ENCODE assay signal across 8 mouse cellular contexts in the genomic region with DNA sequence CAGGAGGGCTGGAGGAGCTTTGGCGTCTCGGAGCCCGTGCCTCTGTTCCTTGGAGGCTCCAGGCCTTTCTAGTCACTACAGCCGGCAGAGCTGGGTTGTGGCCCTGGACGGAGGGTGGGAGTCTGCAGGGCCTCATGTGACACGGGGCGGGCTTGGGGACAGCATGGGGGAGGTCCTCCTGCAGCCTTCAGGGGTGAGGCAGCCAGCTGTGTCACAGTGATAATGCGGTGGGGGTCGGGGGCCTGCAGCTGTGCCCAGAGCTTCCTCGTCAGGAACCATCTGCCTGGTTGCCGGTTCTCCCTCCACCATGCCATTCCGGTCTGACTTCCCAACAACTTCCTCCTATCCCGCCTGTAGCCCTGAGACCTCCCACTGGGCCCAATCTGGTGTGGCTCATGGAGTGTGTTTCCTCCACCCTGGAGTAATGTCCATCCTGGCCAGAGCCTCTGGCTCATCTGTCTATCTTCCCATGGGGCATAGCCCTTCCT. TPM values are rescaled to one million over a fixed set of nuclear protein-coding genes. Genes with fewer than 3 reads are reported as not detected.
DNase-seq lines count a peak whose midpoint lies in the region; ATAC-seq and TF ChIP-seq lines count a peak whose summit lies in the region.

A gene (minus strand): TSS at position 105 of the 488 bp plus-strand sequence.

- no peaks in the 10 kb centered on the region for H3K27me3 ChIP-seq in neural tube, embryonic 12.5 days (replicated peaks)
- H3K27me3 ChIP-seq in hindbrain, embryonic 13.5 days = 0 out of 2 replicates have a peak, but pooled peaks cover 3% of the 10 kb centered on the region
- H3K27me3 ChIP-seq in limb, embryonic 10.5 days (ENCODE audit: low read depth, poor library complexity, severe bottlenecking) = peaks cover 32% of the 10 kb centered on the region
- peaks cover 71% of the 10 kb centered on the region for H3K27me3 ChIP-seq in myocyte (ENCODE audit: control insufficient read depth, insufficient read depth, insufficient read length)

- H3K4me2 ChIP-seq in neural tube, embryonic 12.5 days (replicated peaks) = 0 out of 2 replicates have a peak within 1 kb of the TSS, but pooled peaks have one; percentile 8
- no peak within 1 kb of the TSS for H3K4me2 ChIP-seq in hindbrain, embryonic 13.5 days
- no peak within 1 kb of the TSS for H3K4me2 ChIP-seq in myocyte (ENCODE audit: low read depth)

- no peak for DNase-seq in neural tube, embryonic 10.5 days (ENCODE audit: extremely low spot score, low spot score)
- peak; percentile 24 for DNase-seq in gastrocnemius, adult 18-20 months (ENCODE audit: low spot score)
- DNase-seq in limb, embryonic 10.5 days (ENCODE audit: low spot score) = no peak
- no peak for DNase-seq in retina, embryonic 14.5 days (ENCODE audit: low spot score)
- DNase-seq in right cerebral cortex, postnatal 14 days = no peak

- 59% methylated on average over 13 of the region's 13 CpGs for WGBS in neural tube, embryonic 12.5 days
- WGBS in hindbrain, embryonic 13.5 days = 40% methylated on average over 13 of the region's 13 CpGs
- 41% methylated on average over 13 of the region's 13 CpGs for WGBS in limb, embryonic 10.5 days

- ATAC-seq in neural tube, embryonic 12.5 days (ENCODE audit: low FRiP score, low read depth) = no peak
- ATAC-seq in hindbrain, embryonic 13.5 days (ENCODE audit: low FRiP score) = no peak

- H3K9me3 ChIP-seq in neural tube, embryonic 12.5 days = no peaks in the 10 kb centered on the region
- no peaks in the 10 kb centered on the region for H3K9me3 ChIP-seq in hindbrain, embryonic 13.5 days
- H3K9me3 ChIP-seq in limb, embryonic 10.5 days (replicated peaks) = no peaks in the 10 kb centered on the region

- H3K9ac ChIP-seq in neural tube, embryonic 12.5 days = no peak within 1 kb of the TSS
- H3K9ac ChIP-seq in hindbrain, embryonic 13.5 days = no peak within 1 kb of the TSS

- no peak for TF ChIP-seq POLR2A in myocyte (IDR thresholded peaks at IDR 0.05; ENCODE audit: insufficient read length, low read depth)

- peaks cover 9% of the 10 kb centered on the region; the same call in 1 of the 2 replicates for H3K4me1 ChIP-seq in neural tube, embryonic 12.5 days
- H3K4me1 ChIP-seq in hindbrain, embryonic 13.5 days (replicated peaks) = peaks cover 17% of the 10 kb centered on the region; the same call in 1 of the 2 replicates
- H3K4me1 ChIP-seq in limb, embryonic 10.5 days = peaks cover 82% of the 10 kb centered on the region

- H3ac ChIP-seq in myocyte (ENCODE audit: control insufficient read depth, insufficient read length) = no peak within 1 kb of the TSS

- H3K4me3 ChIP-seq in neural tube, embryonic 12.5 days = no peak within 1 kb of the TSS
- no peak within 1 kb of the TSS for H3K4me3 ChIP-seq in hindbrain, embryonic 13.5 days
- peak within 1 kb of the TSS; percentile 19 for H3K4me3 ChIP-seq in limb, embryonic 10.5 days
- no peak within 1 kb of the TSS for H3K4me3 ChIP-seq in myocyte

- no peaks in the 10 kb centered on the region for H3K79me2 ChIP-seq in myocyte (ENCODE audit: control insufficient read depth, insufficient read depth)

- H3K36me3 ChIP-seq in neural tube, embryonic 12.5 days = no peaks in the 10 kb centered on the region
- H3K36me3 ChIP-seq in hindbrain, embryonic 13.5 days = no peaks in the 10 kb centered on the region
- no peaks in the 10 kb centered on the region for H3K36me3 ChIP-seq in limb, embryonic 10.5 days
- H3K36me3 ChIP-seq in myocyte (ENCODE audit: control insufficient read depth, insufficient read depth) = no peaks in the 10 kb centered on the region

- no peak within 1 kb of the TSS for H3K27ac ChIP-seq in neural tube, embryonic 12.5 days
- H3K27ac ChIP-seq in hindbrain, embryonic 13.5 days = no peak within 1 kb of the TSS
- H3K27ac ChIP-seq in limb, embryonic 10.5 days = peak within 1 kb of the TSS; percentile 63

TF ChIP-seq in myocyte, 11 proteins besides CTCF, POLR2A, EP300 and RAD21:
- no peak for TF ChIP-seq MYOG (IDR thresholded peaks at IDR 0.05; ENCODE audit: control insufficient read depth in 1 of 3, insufficient read depth in 1 of 3, insufficient read length in 2 of 3, low read depth in 2 of 3)
- TF ChIP-seq POLR2AphosphoS2 (IDR thresholded peaks at IDR 0.05; ENCODE audit: insufficient read length, low read depth) = no peak
- no peak for TF ChIP-seq CEBPB (IDR thresholded peaks at IDR 0.05; ENCODE audit: insufficient read depth, poor library complexity, severe bottlenecking)
- TF ChIP-seq TCF12 (IDR thresholded peaks at IDR 0.05; ENCODE audit: insufficient read depth, poor library complexity, severe bottlenecking) = no peak
- TF ChIP-seq TCF3 (IDR thresholded peaks at IDR 0.05; ENCODE audit: insufficient read length, low read depth) = no peak
- TF ChIP-seq MAX (IDR thresholded peaks at IDR 0.05; ENCODE audit: low read depth) = no peak
- no peak for TF ChIP-seq REST (IDR thresholded peaks at IDR 0.05; ENCODE audit: insufficient read depth, insufficient read length)
- TF ChIP-seq MYOD1 (IDR thresholded peaks at IDR 0.05; ENCODE audit: control insufficient read depth in 1 of 3, insufficient read length in 2 of 3, low read depth in 2 of 3) = no peak
- TF ChIP-seq E2F4 (IDR thresholded peaks at IDR 0.05; ENCODE audit: insufficient read depth) = no peak
- TF ChIP-seq USF1 (IDR thresholded peaks at IDR 0.05; ENCODE audit: low read depth) = no peak
- no peak for TF ChIP-seq SRF (IDR thresholded peaks at IDR 0.05; ENCODE audit: control insufficient read depth, insufficient read length, low read depth)
TF ChIP-seq in myocyte: peak in this region for 0.

RNA-seq across cellular contexts. Expression of the gene that starts here (rescaled TPM):
- 15.3 and 16.7 TPM in 2 replicates for polyA plus RNA-seq in neural tube, embryonic 12.5 days (2016; fragmentation: Nextera tagmentation; extraction: Ambion mirVana)
- total RNA-seq in gastrocnemius, adult 18-20 months (2021) = 10 to 100 TPM; 16.1 to 25.9 TPM
- polyA plus RNA-seq in hindbrain, embryonic 13.5 days (2015; fragmentation: Nextera tagmentation; extraction: Ambion mirVana) = 27.2 and 30.2 TPM in 2 replicates
- 2.0 and 2.8 TPM in 2 replicates for polyA plus RNA-seq in limb, embryonic 10.5 days (2016; fragmentation: Nextera tagmentation; extraction: Ambion mirVana)
- 29.5 TPM for polyA plus RNA-seq in myocyte (2012; fragmentation: generic; extraction: Trizol)
